Mouse (Mus musculus): ENCODE results near the gene Chst3. TPM values are rescaled to one million over a fixed set of nuclear protein-coding genes. Genes with fewer than 3 reads are reported as not detected.

The Chst3 gene
- 2.7 and 3.4 TPM in 2 replicates for polyA plus RNA-seq (2012; rRNA removed)

DNA sequence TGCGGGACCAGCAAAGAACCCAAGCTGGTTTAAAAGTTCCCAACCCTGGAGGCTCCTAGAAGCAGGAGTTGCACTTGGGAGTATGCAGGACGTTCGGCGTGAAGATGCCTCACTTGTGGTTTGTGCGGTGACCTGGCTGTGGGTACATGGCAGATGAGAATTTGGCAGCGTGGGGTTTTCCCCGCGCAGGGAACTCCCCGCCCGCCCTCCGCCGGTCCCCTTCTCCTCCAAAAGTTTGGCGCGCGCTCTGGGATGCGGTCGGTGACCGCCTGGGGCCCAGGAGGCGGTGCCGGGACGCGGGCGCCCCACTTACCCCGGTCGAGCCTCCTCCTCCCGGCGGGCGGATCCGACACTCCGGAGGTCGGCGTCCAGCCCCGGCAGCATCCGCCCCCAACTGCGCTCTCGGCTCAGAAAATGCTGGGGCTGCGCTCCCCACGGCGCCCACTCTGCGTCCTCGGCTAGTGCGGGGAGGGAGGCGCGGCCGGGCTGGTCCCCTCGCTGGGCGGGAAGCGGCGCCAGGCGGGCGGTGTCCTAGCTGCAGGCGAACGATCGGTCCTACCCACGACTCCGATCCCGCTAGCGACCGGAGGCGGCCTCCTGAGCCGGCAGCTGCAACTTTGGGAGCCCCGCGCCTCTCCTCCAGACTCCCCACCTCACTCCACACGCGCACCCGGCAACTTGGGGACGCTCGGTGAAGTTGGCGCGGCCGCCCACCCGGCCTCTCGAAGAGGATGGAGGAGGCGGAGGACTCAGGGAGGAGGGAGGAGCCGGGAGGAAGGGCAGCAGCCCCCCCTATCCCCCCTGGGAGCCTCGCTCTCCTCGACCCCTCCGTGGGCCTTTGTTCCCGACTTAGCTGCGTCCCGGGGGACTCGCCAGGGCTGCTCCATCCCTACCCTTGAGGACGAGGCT lies at the start of gene Chst3:
Gene Chst3, minus strand, starts transcription at position 670 of the 909 bp plus-strand sequence.

Other genes starting within 250 kb of the Chst3 start
- 9.6 and 10.1 TPM in 2 replicates for gene Ascc1, start 216.5 kb downstream of the Chst3 start, polyA plus RNA-seq (2012; rRNA removed)
- 18.4 and 18.9 TPM in 2 replicates for gene Anapc16, start 216.1 kb downstream of the Chst3 start, polyA plus RNA-seq (2012; rRNA removed)
- gene Spock2, start 113.0 kb downstream of the Chst3 start, polyA plus RNA-seq (2012; rRNA removed), result 2.5 and 3.0 TPM in 2 replicates
- 386 and 394 TPM in 2 replicates for gene Psap, start 58.4 kb upstream of the Chst3 start, polyA plus RNA-seq (2012; rRNA removed)
- 13.2 and 14.6 TPM in 2 replicates for gene Vsir, start 127.6 kb upstream of the Chst3 start, polyA plus RNA-seq (2012; rRNA removed)
- 1.2 and 1.3 TPM in 2 replicates for gene Gm17455, start 180.5 kb upstream of the Chst3 start, polyA plus RNA-seq (2012; rRNA removed)

Data from stomach, adult 2 months (tissue).